In genomic region chr8:12050841-12051240, GRCm38 (mm10) we compare ENCODE assay signal across 22 mouse cellular contexts.
DNase-seq lines count a peak whose midpoint lies in the region; ATAC-seq and TF ChIP-seq lines count a peak whose summit lies in the region.
"Had no signal": no experiment of that assay in that cellular context is flagged by ENCODE, and none has a peak within 500 bp of the region (broad histone marks: within the 10 kb centered on the region; RNA-seq: fewer than 3 reads in every experiment).

No protein-coding gene starts in this region.

- no peak overlapping the region for H3K4me2 ChIP-seq in forebrain, embryonic 13.5 days
- no peak overlapping the region for H3K4me2 ChIP-seq in midbrain, embryonic 11.5 days
- H3K4me2 ChIP-seq: heart, embryonic 15.5 days; liver, embryonic 13.5 days; stomach, embryonic 15.5 days had no signal

- H3K27me3 ChIP-seq in forebrain, embryonic 10.5 days (ENCODE audit: poor library complexity, severe bottlenecking), result peaks cover 37% of the 10 kb centered on the region
- H3K27me3 ChIP-seq in forebrain, embryonic 13.5 days, result peaks cover 6% of the 10 kb centered on the region; the same call in 1 of the 2 replicates
- peaks cover 41% of the 10 kb centered on the region for H3K27me3 ChIP-seq in midbrain, embryonic 10.5 days (ENCODE audit: low read depth, poor library complexity, severe bottlenecking)
- no peaks in the 10 kb centered on the region for H3K27me3 ChIP-seq in midbrain, embryonic 11.5 days (ENCODE audit: control insufficient read depth, insufficient read depth, low read length)
- no peaks in the 10 kb centered on the region for H3K27me3 ChIP-seq in ES-Bruce4 (ENCODE audit: control insufficient read depth, insufficient read depth, low read length, poor library complexity, severe bottlenecking)
- H3K27me3 ChIP-seq: heart, embryonic 15.5 days; liver, embryonic 13.5 days; stomach, embryonic 15.5 days had no signal

- peak; percentile 51; the same call in 1 of the 2 replicates for TF ChIP-seq EP300 in ES-Bruce4 (IDR thresholded peaks at IDR 0.05; ENCODE audit: insufficient read depth, low read depth, low read length)

- H3K4me1 ChIP-seq in forebrain, embryonic 10.5 days, result peaks cover 24% of the 10 kb centered on the region
- H3K4me1 ChIP-seq in forebrain, embryonic 13.5 days, result peaks cover 17% of the 10 kb centered on the region
- H3K4me1 ChIP-seq in midbrain, embryonic 10.5 days, result peaks cover 24% of the 10 kb centered on the region
- H3K4me1 ChIP-seq in midbrain, embryonic 11.5 days (ENCODE audit: control insufficient read depth, insufficient read depth, low read length), result peaks cover 15% of the 10 kb centered on the region
- H3K4me1 ChIP-seq in ES-Bruce4 (ENCODE audit: control insufficient read depth, insufficient read depth, low read length), result peaks cover 2% of the 10 kb centered on the region
- H3K4me1 ChIP-seq: heart, embryonic 15.5 days; liver, embryonic 13.5 days; stomach, embryonic 15.5 days had no signal

- no peak for TF ChIP-seq POLR2A in ES-Bruce4 (IDR thresholded peaks at IDR 0.05; ENCODE audit: insufficient read depth, low read length)
- no peak for TF ChIP-seq POLR2A in brain, embryonic 14.5 days (IDR thresholded peaks at IDR 0.05; ENCODE audit: borderline replicate concordance, extremely low read depth, insufficient read depth, insufficient read length, poor library complexity, severe bottlenecking)

- peak overlapping the region; percentile 59 for H3K27ac ChIP-seq in forebrain, embryonic 10.5 days
- H3K27ac ChIP-seq in forebrain, embryonic 13.5 days, result no peak overlapping the region
- peak overlapping the region; percentile 63 for H3K27ac ChIP-seq in midbrain, embryonic 10.5 days (replicated peaks)
- H3K27ac ChIP-seq in midbrain, embryonic 11.5 days (ENCODE audit: low read depth, low read length), result no peak overlapping the region
- peak overlapping the region; percentile 78; the same call in 1 of the 2 replicates for H3K27ac ChIP-seq in ES-Bruce4 (ENCODE audit: insufficient read depth, low read length)
- H3K27ac ChIP-seq: heart, embryonic 15.5 days; liver, embryonic 13.5 days; stomach, embryonic 15.5 days had no signal

- H3K9me3 ChIP-seq in forebrain, embryonic 10.5 days, result no peaks in the 10 kb centered on the region
- H3K9me3 ChIP-seq in forebrain, embryonic 13.5 days (replicated peaks), result no peaks in the 10 kb centered on the region
- H3K9me3 ChIP-seq in midbrain, embryonic 10.5 days (replicated peaks), result no peaks in the 10 kb centered on the region
- H3K9me3 ChIP-seq in midbrain, embryonic 11.5 days (ENCODE audit: control insufficient read depth, low read length), result no peaks in the 10 kb centered on the region
- H3K9me3 ChIP-seq in ES-Bruce4 (replicated peaks; ENCODE audit: control insufficient read depth, insufficient read depth, low read length, poor library complexity, severe bottlenecking), result no peaks in the 10 kb centered on the region
- H3K9me3 ChIP-seq: heart, embryonic 15.5 days; stomach, embryonic 15.5 days had no signal

- H3K36me3 ChIP-seq in forebrain, embryonic 10.5 days (replicated peaks), result no peaks in the 10 kb centered on the region
- no peaks in the 10 kb centered on the region for H3K36me3 ChIP-seq in forebrain, embryonic 13.5 days (ENCODE audit: poor library complexity, severe bottlenecking)
- no peaks in the 10 kb centered on the region for H3K36me3 ChIP-seq in midbrain, embryonic 10.5 days
- H3K36me3 ChIP-seq in midbrain, embryonic 11.5 days (ENCODE audit: control insufficient read depth, insufficient read depth, low read length), result no peaks in the 10 kb centered on the region
- H3K36me3 ChIP-seq in ES-Bruce4 (ENCODE audit: control insufficient read depth, insufficient read depth, low read length, poor library complexity, severe bottlenecking), result no peaks in the 10 kb centered on the region
- H3K36me3 ChIP-seq: heart, embryonic 15.5 days; liver, embryonic 13.5 days; stomach, embryonic 15.5 days had no signal

- ATAC-seq in forebrain, embryonic 13.5 days, result no peak
- no peak for ATAC-seq in midbrain, embryonic 11.5 days (ENCODE audit: low FRiP score)
- no peak for ATAC-seq in monocyte, adult 5-6 weeks (replicated peaks; ENCODE audit: insufficient number of reproducible peaks, low FRiP score, low TSS enrichment, poor library complexity, severe bottlenecking)

- TF ChIP-seq CTCF in ES-Bruce4 (IDR thresholded peaks at IDR 0.05; ENCODE audit: low read depth, low read length), result no peak
- no peak for TF ChIP-seq CTCF in brain, embryonic 14.5 days (IDR thresholded peaks at IDR 0.05; ENCODE audit: borderline replicate concordance, extremely low read depth, insufficient read depth, insufficient read length)

- H3K9ac ChIP-seq in forebrain, embryonic 13.5 days, result no peak overlapping the region
- no peak overlapping the region for H3K9ac ChIP-seq in midbrain, embryonic 11.5 days (ENCODE audit: low read length)
- H3K9ac ChIP-seq in ES-Bruce4 (ENCODE audit: low read depth, poor library complexity, severe bottlenecking), result 0 out of 2 replicates have a peak overlapping the region, but pooled peaks have one; percentile 31
- H3K9ac ChIP-seq: heart, embryonic 15.5 days; liver, embryonic 13.5 days; stomach, embryonic 15.5 days had no signal

- 16% methylated on average over 5 of the region's 5 CpGs for WGBS in forebrain, embryonic 10.5 days
- WGBS in forebrain, embryonic 13.5 days, result 9% methylated on average over 5 of the region's 5 CpGs
- 28% methylated on average over 5 of the region's 5 CpGs for WGBS in midbrain, embryonic 10.5 days
- WGBS in midbrain, embryonic 11.5 days, result 20% methylated on average over 5 of the region's 5 CpGs

- DNase-seq in forebrain, embryonic 10.5 days (ENCODE audit: extremely low spot score, low spot score), result no peak
- no peak for DNase-seq in midbrain, embryonic 10.5 days (ENCODE audit: low spot score)
- DNase-seq in midbrain, embryonic 11.5 days (ENCODE audit: low spot score, missing footprints), result no peak
- DNase-seq in brain, embryonic 14.5 days (ENCODE audit: low read depth), result peak; percentile 49
- no peak for DNase-seq in spleen, adult 12 weeks (ENCODE audit: low spot score)
- DNase-seq: adrenal gland, postnatal 14 days; cerebellum, adult 9-11 months; gastrocnemius, postnatal 36 days; heart, postnatal 36 days; kidney, adult 11 months; layer of hippocampus, adult 9-11 months; liver, embryonic 13.5 days; lung, adult 2 months; lung, postnatal 14 days; right cerebral cortex, adult 18-20 months; right cerebral cortex, postnatal 4 days; thymus, postnatal 36 days had no signal

- no peak overlapping the region for H3K4me3 ChIP-seq in forebrain, embryonic 10.5 days
- no peak overlapping the region for H3K4me3 ChIP-seq in forebrain, embryonic 13.5 days
- H3K4me3 ChIP-seq in midbrain, embryonic 10.5 days, result no peak overlapping the region
- no peak overlapping the region for H3K4me3 ChIP-seq in midbrain, embryonic 11.5 days (ENCODE audit: low read depth, low read length)
- no peak overlapping the region for H3K4me3 ChIP-seq in ES-Bruce4 (ENCODE audit: low read depth, low read length)
- H3K4me3 ChIP-seq: heart, embryonic 15.5 days; liver, embryonic 13.5 days; stomach, embryonic 15.5 days had no signal

Comparison
In these comparisons a context has a peak if more than half of its experiments do, and no peak if none do; other contexts are left out.
1. H3K27ac ChIP-seq: peak in forebrain, embryonic 10.5 days (single experiment), midbrain, embryonic 10.5 days (single experiment) and ES-Bruce4 (single experiment); none in forebrain, embryonic 13.5 days (single experiment) and midbrain, embryonic 11.5 days (single experiment).